Mouse (Mus musculus) hindbrain, embryonic 13.5 days (tissue): ENCODE data around the gene Rnf167. TPM values are rescaled to one million over a fixed set of nuclear protein-coding genes. Genes with fewer than 3 reads are reported as not detected.

Source experiments
- ATAC-seq: fragments of 200-750 bp; cut with Nextera tagmentation; 2 replicates; pipeline ENCODE4 v1.8.0; 2017; ENCODE audit warnings: moderate TSS enrichment; ENCODE audit not compliant: low FRiP score
- H3K27ac ChIP-seq: fragments of 300-500 bp; sonication (generic); 2 replicates; pipeline ENCODE4 v1.5.1; 2015; ENCODE audit warnings: inconsistent platforms, mild to moderate bottlenecking, moderate library complexity
- H3K27me3 ChIP-seq: fragments of 300-500 bp; sonication (generic); 2 replicates; pipeline ENCODE4 v1.6.1; 2015; ENCODE audit warnings: mild to moderate bottlenecking, inconsistent platforms
- H3K36me3 ChIP-seq: fragments of 300-500 bp; sonication (generic); 2 replicates; pipeline ENCODE4 v1.6.1; 2015; ENCODE audit warnings: mild to moderate bottlenecking, inconsistent platforms
- H3K4me1 ChIP-seq: fragments of 300-500 bp; sonication (generic); replicated peaks from 2 replicates; pipeline ENCODE4 v1.6.1; 2015; ENCODE audit warnings: inconsistent platforms
- H3K4me2 ChIP-seq: fragments of 300-500 bp; sonication (generic); 2 replicates; pipeline ENCODE4 v1.6.1; 2015; ENCODE audit warnings: inconsistent platforms, mild to moderate bottlenecking, moderate library complexity
- H3K4me3 ChIP-seq: fragments of 300-500 bp; sonication (generic); 2 replicates; pipeline ENCODE4 v1.5.1; 2015; ENCODE audit warnings: mild to moderate bottlenecking, inconsistent platforms
- H3K9ac ChIP-seq: fragments of 300-500 bp; sonication (generic); 2 replicates; pipeline ENCODE4 v1.6.1; 2015; ENCODE audit warnings: mild to moderate bottlenecking, inconsistent platforms
- H3K9me3 ChIP-seq: fragments of 300-500 bp; sonication (generic); 2 replicates; pipeline ENCODE4 v1.6.1; 2016; ENCODE audit warnings: inconsistent platforms
- WGBS: fragments of 180-500 bp; shearing (Covaris S2); methylation state at CpG from one replicate; pipeline ENCODE4 v1.1.7; 2015; 5-methylcytosine and 5-hydroxymethylcytosine counted together
- polyA plus RNA-seq: library from polyadenylated mRNA; unstranded; fragments of >200 nt; fragmentation: Nextera tagmentation; extraction: Ambion mirVana; gene quantifications from 2 replicates; pipeline ENCODE4 v1.2.1, GENCODE M21; 2015

Rnf167 gene
- polyA plus RNA-seq, 1 experiment from 2014 or later = 109 TPM

DNA sequence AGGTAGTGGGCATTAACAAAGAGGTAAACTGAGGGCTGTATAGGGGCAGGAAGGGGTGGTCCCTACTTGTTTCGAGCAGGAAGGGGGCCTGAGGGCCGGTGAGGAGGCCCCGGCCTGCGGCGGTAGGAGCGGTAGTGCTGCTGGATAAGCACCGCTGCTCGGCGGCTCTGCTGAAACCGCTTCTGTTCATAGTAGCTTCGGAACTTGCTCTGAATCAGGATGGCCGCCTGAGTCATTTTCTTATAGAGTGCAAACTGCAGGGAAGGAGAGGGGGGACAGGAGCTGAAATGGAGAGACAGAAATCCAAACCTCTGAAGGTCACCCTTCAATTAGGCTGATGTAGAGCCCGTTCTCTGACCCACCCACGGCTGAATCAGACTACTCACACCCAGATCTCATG, 23.4 kb downstream of the Rnf167 start:
- Histone ChIP-seq H3K27me3 (no peaks in the 10 kb centered on the region), H3K36me3 (peaks cover 44% of the 10 kb centered on the region), H3K4me1 (peaks cover 39% of the 10 kb centered on the region), H3K4me3 (peak overlapping the region; percentile 66), H3K9ac (peak overlapping the region; percentile 86), H3K4me2 (peak overlapping the region; percentile 91), H3K27ac (peak overlapping the region; percentile 98), H3K9me3 (no peaks in the 10 kb centered on the region)
- ATAC-seq = no peak
- 35% methylated on average over 14 of the region's 14 CpGs for WGBS

DNA sequence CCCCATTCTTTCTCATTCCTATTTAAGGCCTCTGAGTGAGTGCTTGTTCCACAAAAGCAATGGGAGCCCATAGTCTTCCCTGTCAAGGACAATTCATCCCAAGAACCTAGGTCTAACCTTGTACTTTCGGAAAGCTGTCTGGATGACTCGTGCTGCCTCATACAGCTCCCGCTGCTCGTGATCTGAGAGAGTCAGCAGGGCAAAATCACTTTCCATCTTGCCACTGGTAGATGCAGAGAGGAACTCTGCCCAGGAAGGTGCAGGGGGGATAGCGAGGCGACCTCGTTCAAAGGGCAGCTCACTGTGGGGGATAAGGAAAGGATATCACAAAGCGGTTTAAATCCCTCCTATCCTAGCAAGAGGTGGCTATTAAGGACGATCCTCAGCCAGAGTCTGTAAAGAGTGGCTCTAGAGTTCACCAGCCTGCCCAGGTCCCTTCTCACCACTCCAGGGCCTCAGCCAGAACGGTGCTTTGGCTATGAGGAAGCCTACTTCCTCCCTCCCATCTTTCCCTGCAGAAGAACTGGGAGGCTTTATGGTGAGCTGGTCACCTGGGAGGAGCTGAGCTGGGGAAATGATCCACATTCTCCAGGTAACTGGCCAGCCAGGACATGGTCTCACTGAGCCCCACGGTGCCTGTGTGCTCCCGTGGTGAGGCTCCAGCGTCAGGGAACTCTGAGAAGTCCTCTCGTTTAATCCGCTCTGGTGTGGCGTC, 24.5 kb downstream of the Rnf167 start:
- H3K9ac ChIP-seq = peak overlapping the region; percentile 86; the same call in 1 of the 2 replicates
- WGBS = 89% methylated on average over 16 of the region's 16 CpGs
- H3K4me2 ChIP-seq = peak overlapping the region; percentile 91
- no peaks in the 10 kb centered on the region for H3K27me3 ChIP-seq
- 0 out of 2 replicates have a peak overlapping the region, but pooled peaks have one; percentile 66 for H3K4me3 ChIP-seq
- no peaks in the 10 kb centered on the region for H3K9me3 ChIP-seq
- peaks cover 36% of the 10 kb centered on the region for H3K4me1 ChIP-seq
- H3K36me3 ChIP-seq = peaks cover 49% of the 10 kb centered on the region
- no peak overlapping the region for H3K27ac ChIP-seq
- no peak for ATAC-seq

DNA sequence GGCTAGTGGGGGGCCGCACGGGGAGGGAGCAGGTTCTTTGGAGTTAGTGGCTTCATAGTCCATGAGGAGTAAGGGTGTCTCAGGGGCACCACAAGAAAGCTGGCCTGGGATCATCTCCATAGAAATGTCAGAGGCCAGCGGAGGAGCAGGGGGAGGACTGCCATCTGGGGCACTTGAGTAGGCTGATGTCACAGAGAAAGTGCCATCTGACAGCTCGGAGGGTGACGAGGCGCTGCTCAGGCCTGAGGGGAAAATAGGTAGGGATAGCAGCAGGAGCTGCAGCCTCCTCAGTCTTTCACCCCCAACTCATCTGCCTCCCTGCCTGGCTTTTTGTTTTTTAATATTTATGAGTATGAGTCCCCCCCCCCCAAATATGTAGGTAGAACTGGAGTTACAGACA, 27.0 kb downstream of the Rnf167 start:
- no peak overlapping the region for H3K27ac ChIP-seq
- ATAC-seq = no peak
- 0 out of 2 replicates have a peak overlapping the region, but pooled peaks have one; percentile 29 for H3K9ac ChIP-seq
- peaks cover 64% of the 10 kb centered on the region for H3K36me3 ChIP-seq
- no peak overlapping the region for H3K4me3 ChIP-seq
- H3K4me1 ChIP-seq = peaks cover 21% of the 10 kb centered on the region
- no peaks in the 10 kb centered on the region for H3K27me3 ChIP-seq
- 47% methylated on average over 6 of the region's 6 CpGs for WGBS
- no peaks in the 10 kb centered on the region for H3K9me3 ChIP-seq
- no peak overlapping the region for H3K4me2 ChIP-seq

DNA sequence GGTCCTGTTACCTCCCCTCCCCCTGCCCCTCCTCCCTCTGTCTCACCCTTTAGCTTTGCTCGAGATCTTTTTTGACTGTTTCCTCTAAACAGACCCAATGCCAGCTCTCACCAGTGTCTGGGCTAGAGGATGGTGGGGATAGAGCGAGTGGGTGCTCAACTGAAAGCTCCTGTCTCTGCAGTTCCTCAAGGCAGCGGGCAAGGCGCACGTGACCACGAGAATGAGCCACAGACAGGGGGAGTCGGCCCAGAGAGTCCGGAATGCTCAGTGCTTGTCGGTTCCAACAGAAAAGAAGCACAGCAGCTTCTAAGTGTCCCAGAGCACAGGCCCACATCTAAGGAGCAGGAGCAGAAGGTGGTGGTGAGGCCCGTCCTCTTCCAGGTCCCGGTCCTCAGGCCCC, 27.5 kb downstream of the Rnf167 start:
- Histone ChIP-seq H3K9ac (no peak overlapping the region; the same call in 1 of the 2 replicates), H3K27ac (no peak overlapping the region), H3K36me3 (peaks cover 69% of the 10 kb centered on the region), H3K27me3 (no peaks in the 10 kb centered on the region), H3K4me3 (no peak overlapping the region), H3K9me3 (no peaks in the 10 kb centered on the region), H3K4me2 (no peak overlapping the region), H3K4me1 (peaks cover 21% of the 10 kb centered on the region)
- ATAC-seq = no peak
- 67% methylated on average over 11 of the region's 11 CpGs for WGBS

DNA sequence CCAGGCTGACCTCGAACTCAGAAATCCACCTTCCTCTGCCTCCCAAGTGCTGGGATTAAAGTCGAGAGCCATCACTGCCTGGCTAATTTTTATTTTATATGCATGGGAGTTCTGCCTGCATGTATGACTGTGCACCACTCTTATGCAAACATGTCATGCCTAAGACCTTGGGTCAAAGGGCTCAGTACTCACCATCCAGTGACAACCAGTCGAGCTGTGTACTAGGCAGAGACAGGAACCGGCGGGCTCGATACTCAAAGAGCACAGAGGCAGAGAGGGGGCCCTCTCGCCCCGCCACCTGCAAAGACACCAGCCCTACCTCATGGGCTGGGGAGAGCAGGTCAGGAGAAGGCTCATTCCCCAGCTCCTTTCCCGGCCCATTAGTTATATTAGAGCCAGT, 31.1 kb downstream of the Rnf167 start:
- Histone ChIP-seq H3K36me3 (peaks cover 77% of the 10 kb centered on the region), H3K9me3 (no peaks in the 10 kb centered on the region), H3K4me3 (no peak overlapping the region), H3K9ac (no peak overlapping the region), H3K27ac (no peak overlapping the region), H3K27me3 (no peaks in the 10 kb centered on the region), H3K4me2 (no peak overlapping the region), H3K4me1 (peaks cover 19% of the 10 kb centered on the region)
- no peak for ATAC-seq
- WGBS = 80% methylated on average over 9 of the region's 9 CpGs

DNA sequence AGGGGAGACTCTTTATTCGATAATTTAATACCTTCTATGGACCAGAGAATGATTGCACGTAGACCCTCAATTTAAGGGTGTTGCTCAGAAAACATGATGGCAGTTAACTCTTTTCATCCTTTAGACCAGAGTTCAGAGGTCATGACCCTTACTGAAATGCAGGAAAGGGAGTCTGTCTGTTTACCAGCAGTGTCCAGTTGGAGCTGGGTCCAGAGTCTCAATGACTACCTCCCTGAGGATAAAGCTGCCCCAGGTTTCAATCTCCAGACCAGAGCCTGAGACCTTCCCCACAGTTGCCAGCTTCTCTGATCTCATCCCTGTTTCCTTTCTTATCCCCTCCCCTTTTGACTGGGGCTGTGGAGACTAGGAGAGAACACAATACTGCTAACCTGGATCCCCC, 31.5 kb downstream of the Rnf167 start:
- 63% methylated on average over 2 of the region's 2 CpGs for WGBS
- ATAC-seq = no peak
- no peaks in the 10 kb centered on the region for H3K9me3 ChIP-seq

DNA sequence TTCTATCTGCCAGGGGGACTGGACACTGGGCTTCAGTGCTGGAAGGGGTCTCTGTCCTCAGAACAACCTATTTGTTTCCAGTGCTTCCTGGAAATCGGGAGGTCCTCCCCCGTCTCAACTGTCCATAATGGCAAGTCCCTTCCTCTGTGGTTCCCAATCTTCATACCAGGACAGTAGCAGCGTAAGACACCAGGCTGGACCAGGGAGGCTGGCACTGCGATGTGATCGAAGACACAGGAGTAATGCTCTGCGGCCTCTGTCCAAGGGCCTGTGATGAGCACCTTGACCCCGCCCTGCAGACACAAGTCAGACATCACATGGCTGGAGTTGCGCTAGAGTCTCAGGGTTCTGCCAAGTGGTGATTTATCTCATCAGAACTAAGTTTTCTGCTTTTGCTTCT, 32.3 kb downstream of the Rnf167 start:
- WGBS = 96% methylated on average over 8 of the region's 8 CpGs
- ATAC-seq = no peak
- Histone ChIP-seq H3K9ac (no peak overlapping the region), H3K36me3 (peaks cover 80% of the 10 kb centered on the region), H3K4me2 (no peak overlapping the region), H3K27ac (no peak overlapping the region), H3K9me3 (no peaks in the 10 kb centered on the region), H3K4me3 (no peak overlapping the region), H3K4me1 (peaks cover 19% of the 10 kb centered on the region), H3K27me3 (no peaks in the 10 kb centered on the region)

More for the DNA sequence above, 31.5 kb downstream of the Rnf167 start:
- no peak overlapping the region for H3K9ac ChIP-seq
- peaks cover 19% of the 10 kb centered on the region for H3K4me1 ChIP-seq
- H3K27me3 ChIP-seq = no peaks in the 10 kb centered on the region
- no peak overlapping the region for H3K4me2 ChIP-seq
- H3K36me3 ChIP-seq = peaks cover 81% of the 10 kb centered on the region
- H3K4me3 ChIP-seq = no peak overlapping the region
- no peak overlapping the region for H3K27ac ChIP-seq

DNA sequence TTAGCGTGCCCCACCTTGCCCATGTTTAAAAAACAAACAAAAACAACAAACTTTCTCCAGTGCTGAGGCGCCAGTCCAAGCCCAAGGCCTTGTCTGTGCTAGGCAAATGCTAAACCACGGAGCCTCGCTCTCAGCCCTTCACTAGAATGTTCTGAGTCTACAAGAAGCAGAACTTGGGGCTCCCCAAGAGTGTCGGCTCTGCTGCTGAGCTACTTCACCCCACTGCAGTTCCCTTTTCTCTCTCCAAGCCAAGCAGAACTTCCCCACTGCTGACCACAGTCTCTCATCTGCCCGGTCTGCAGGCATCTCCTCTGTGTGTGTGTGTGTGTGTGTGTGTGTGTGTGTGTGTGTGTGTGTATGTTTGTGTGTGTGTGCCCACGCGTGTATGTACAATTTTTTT, 32.9 kb downstream of the Rnf167 start:
- H3K27me3 ChIP-seq = no peaks in the 10 kb centered on the region
- 87% methylated on average over 8 of the region's 8 CpGs for whole genome bisulfite sequencing
- H3K4me2 ChIP-seq = no peak overlapping the region
- H3K9ac ChIP-seq = no peak overlapping the region
- no peak for ATAC-seq
- no peak overlapping the region for H3K27ac ChIP-seq
- no peak overlapping the region for H3K4me3 ChIP-seq
- peaks cover 82% of the 10 kb centered on the region for H3K36me3 ChIP-seq
- H3K4me1 ChIP-seq = peaks cover 19% of the 10 kb centered on the region
- H3K9me3 ChIP-seq = no peaks in the 10 kb centered on the region

DNA sequence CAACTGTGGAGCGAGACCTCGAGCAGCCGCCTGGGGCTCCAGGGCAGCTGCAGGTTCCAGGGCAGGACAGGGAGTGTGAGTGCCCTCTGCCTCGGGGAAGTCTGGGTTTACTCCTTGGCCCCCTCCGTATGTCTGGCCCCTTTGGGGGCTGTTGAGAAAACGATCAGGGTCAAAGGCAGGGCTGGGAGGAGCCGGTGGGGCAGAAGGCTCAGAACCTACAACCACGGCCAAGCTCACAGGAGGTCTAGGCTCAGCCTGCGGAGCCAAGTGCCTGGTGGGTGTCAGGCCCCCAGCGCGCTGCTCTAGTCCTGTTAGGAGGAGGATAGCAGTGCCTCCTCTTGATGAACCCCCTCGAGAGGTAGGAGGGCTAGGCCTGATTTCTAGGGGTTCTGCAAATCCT, 34.1 kb downstream of the Rnf167 start:
- H3K4me3 ChIP-seq = no peak overlapping the region
- 64% methylated on average over 12 of the region's 12 CpGs for WGBS
- H3K9ac ChIP-seq = 0 out of 2 replicates have a peak overlapping the region, but pooled peaks have one; percentile 29
- H3K27me3 ChIP-seq = no peaks in the 10 kb centered on the region
- peaks cover 80% of the 10 kb centered on the region for H3K36me3 ChIP-seq
- peaks cover 20% of the 10 kb centered on the region for H3K4me1 ChIP-seq
- peak overlapping the region; percentile 9; the same call in 1 of the 2 replicates for H3K27ac ChIP-seq
- no peak for ATAC-seq
- no peaks in the 10 kb centered on the region for H3K9me3 ChIP-seq
- H3K4me2 ChIP-seq = no peak overlapping the region

DNA sequence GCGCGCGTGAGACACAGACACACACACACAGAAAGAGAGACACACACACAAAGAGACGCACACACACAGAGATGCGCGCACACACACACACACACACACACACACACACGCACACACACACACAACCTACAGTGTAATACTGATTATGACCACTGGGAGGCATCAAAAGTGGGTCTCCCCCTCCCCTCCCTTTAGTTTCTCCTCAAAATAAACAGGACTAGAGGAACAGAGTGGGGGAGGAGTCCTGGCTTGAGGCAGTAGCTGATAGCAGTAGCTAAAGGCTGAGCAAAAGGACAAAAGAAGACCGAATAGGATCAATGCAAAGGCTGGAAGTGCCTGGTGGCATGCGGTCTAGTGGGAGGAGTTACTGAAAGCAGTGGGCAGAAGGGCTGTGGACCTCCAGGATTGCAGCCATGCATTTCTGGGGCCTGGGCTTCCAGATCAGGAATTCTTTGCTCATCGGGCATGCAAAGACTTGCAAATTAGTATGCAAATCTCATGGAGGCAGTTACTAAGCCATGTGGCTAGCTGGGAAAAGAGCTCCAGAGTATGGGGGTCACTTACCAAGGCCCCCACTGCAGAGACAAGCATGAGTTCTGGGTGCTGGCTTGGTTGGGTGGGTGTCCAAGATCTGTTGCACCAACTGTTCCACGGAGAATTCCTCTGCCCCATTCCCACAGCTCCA, 35.0 kb downstream of the Rnf167 start:
- Histone ChIP-seq H3K9me3 (no peaks in the 10 kb centered on the region), H3K27ac (peak overlapping the region; percentile 78), H3K27me3 (no peaks in the 10 kb centered on the region), H3K4me3 (no peak overlapping the region), H3K9ac (peak overlapping the region; percentile 49; the same call in 1 of the 2 replicates), H3K4me2 (peak overlapping the region; percentile 17), H3K4me1 (peaks cover 29% of the 10 kb centered on the region), H3K36me3 (peaks cover 71% of the 10 kb centered on the region)
- WGBS = 15% methylated on average over 11 of the region's 11 CpGs
- ATAC-seq = peak; percentile 69

DNA sequence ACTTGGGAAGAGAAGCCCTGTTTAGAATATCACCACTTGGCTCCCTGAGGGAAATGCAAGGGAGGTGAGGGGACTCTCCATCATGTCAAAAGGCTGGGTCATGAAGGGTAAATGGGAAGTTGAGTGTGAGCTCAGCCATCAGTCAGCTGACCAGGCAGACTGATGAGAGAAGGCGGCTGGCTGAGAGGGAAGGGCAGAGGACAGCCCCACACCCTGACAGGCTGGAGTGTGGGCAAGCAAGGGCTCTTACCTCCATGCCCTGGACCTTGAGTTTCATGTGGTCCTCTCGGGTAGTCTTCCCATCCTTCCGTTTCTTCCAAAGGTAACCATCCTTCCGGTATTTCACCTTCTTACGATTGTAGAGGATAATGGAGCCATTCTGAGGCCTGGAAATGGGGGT, 36.6 kb downstream of the Rnf167 start:
- H3K36me3 ChIP-seq = peaks cover 63% of the 10 kb centered on the region
- 96% methylated on average over 5 of the region's 5 CpGs for WGBS

DNA sequence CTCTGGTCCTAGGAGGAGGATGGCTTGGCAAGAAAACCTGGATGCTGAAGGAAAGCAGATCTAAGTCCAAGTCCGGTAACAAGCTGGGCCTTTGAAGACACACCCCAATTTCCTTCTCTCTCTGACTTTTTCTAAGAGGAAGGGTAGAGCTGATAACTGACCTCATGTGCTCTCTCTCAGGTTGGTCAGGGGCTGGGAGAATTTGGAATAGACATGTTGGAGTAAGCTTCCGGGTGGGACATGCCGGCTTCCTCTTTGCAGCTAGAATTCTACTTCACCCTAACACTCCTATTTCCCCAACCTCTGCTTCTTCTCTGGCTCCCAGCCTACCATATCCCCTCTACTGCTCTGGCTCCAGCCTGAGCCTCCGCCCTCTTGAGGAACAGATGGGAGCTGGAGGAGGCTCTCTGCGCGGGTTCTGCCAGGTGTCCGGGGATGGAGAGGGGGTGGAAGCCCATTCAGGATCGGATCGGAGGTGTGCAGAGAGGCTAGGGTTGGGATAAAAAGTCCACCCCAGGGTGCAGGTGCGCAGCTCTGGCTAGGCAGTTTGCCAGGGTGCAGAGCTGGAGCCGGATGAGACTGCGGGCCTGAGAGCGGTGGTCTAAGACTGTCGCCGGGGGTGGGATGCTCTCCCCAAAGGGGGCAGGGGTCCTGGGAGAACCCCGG, 40.0 kb downstream of the Rnf167 start:
- peak; percentile 61 for ATAC-seq
- Histone ChIP-seq H3K9ac (peak overlapping the region; percentile 88), H3K36me3 (peaks cover 39% of the 10 kb centered on the region), H3K4me2 (peak overlapping the region; percentile 86), H3K9me3 (no peaks in the 10 kb centered on the region), H3K4me1 (peaks cover 35% of the 10 kb centered on the region), H3K4me3 (peak overlapping the region; percentile 83), H3K27me3 (no peaks in the 10 kb centered on the region), H3K27ac (peak overlapping the region; percentile 88)
- 4% methylated on average over 16 of the region's 16 CpGs for WGBS

More for the DNA sequence above, 36.6 kb downstream of the Rnf167 start:
- no peak for ATAC-seq
- no peak overlapping the region for H3K9ac ChIP-seq
- H3K27me3 ChIP-seq = no peaks in the 10 kb centered on the region
- H3K4me1 ChIP-seq = peaks cover 40% of the 10 kb centered on the region
- no peaks in the 10 kb centered on the region for H3K9me3 ChIP-seq
- no peak overlapping the region for H3K27ac ChIP-seq
- H3K4me2 ChIP-seq = no peak overlapping the region
- H3K4me3 ChIP-seq = no peak overlapping the region
